Mouse (Mus musculus) brain, embryonic 14.5 days (tissue): Measurements from ENCODE around the gene Treml1. TPM values are rescaled to one million over a fixed set of nuclear protein-coding genes. Genes with fewer than 3 reads are reported as not detected.
"Not testable (repeated sequence)": the region's sequence is repeated elsewhere in the genome, so short reads cannot be mapped to it uniquely, and the experiment has no call there.

ENCODE experiments used
- DNase-seq: peaks from one replicate; pipeline ENCODE4 v3.0.0-alpha.2; 2011; ENCODE audit warnings: low read depth
- CTCF ChIP-seq: fragments of 200-500 bp; IDR thresholded peaks from 2 replicates; pipeline ENCODE4 v1.5.1; 2012; ENCODE audit warnings: inconsistent platforms, mild to moderate bottlenecking, moderate library complexity, borderline replicate concordance; ENCODE audit not compliant: insufficient read depth, insufficient read length; ENCODE audit errors: extremely low read depth
- POLR2A ChIP-seq: fragments of 200-500 bp; IDR thresholded peaks from 2 replicates; pipeline ENCODE4 v1.6.1; 2012; ENCODE audit warnings: mild to moderate bottlenecking, inconsistent platforms, borderline replicate concordance; ENCODE audit not compliant: poor library complexity, insufficient read depth, insufficient read length, severe bottlenecking; ENCODE audit errors: extremely low read depth
- polyA plus RNA-seq: library from polyadenylated mRNA; depleted of rRNA; stranded (reverse); fragments of >200 nt; gene quantifications from 2 replicates; pipeline ENCODE4 v1.2.3, GENCODE M21; 2012; rRNA removed

Gene Treml1
- polyA plus RNA-seq, result 0.50 and 1.0 TPM in 2 replicates

GRCm38 (mm10) chr17:48359616-48360015 lies at the start of gene Treml1:
Gene Treml1 (plus strand): TSS chr17:48359916.
- no peak for DNase-seq
- no peak for TF ChIP-seq CTCF
- TF ChIP-seq POLR2A, result no peak

- DNase-seq, result no peak
- TF ChIP-seq CTCF, result no peak
- TF ChIP-seq POLR2A, result no peak
Measured at GRCm38 (mm10) chr17:48312124-48312523, 47.6 kb upstream of the Treml1 start.

GRCm38 (mm10) chr17:48315905-48316579 lies 43.7 kb upstream of the Treml1 start, which contains the start of gene B430306N03Rik:
Gene B430306N03Rik (plus strand): TSS chr17:48316141.
- DNase-seq, result not testable (repeated sequence)

- TF ChIP-seq POLR2A, result no peak
- no peak for TF ChIP-seq CTCF
- no peak for DNase-seq
Measured at GRCm38 (mm10) chr17:48318686-48319085, 41.0 kb upstream of the Treml1 start.

GRCm38 (mm10) chr17:48321279-48321678 lies 38.4 kb upstream of the Treml1 start:
- no peak for DNase-seq
- no peak for TF ChIP-seq POLR2A
- no peak for TF ChIP-seq CTCF

GRCm38 (mm10) chr17:48323236-48323635 lies 36.5 kb upstream of the Treml1 start:
- TF ChIP-seq POLR2A (no peak), CTCF (no peak)
- peak; percentile 14 for DNase-seq

GRCm38 (mm10) chr17:48324258-48324657 lies 35.5 kb upstream of the Treml1 start:
- TF ChIP-seq POLR2A (no peak), CTCF (no peak)
- no peak for DNase-seq

GRCm38 (mm10) chr17:48325093-48325492 lies 34.6 kb upstream of the Treml1 start:
- TF ChIP-seq CTCF (no peak), POLR2A (no peak)

GRCm38 (mm10) chr17:48325638-48326037 lies 34.1 kb upstream of the Treml1 start:
- no peak for TF ChIP-seq POLR2A
- no peak for TF ChIP-seq CTCF
- DNase-seq, result no peak

More at GRCm38 (mm10) chr17:48325093-48325492, 34.6 kb upstream of the Treml1 start:
- no peak for DNase-seq

- DNase-seq, result no peak
- no peak for TF ChIP-seq POLR2A
Measured at GRCm38 (mm10) chr17:48326656-48327055, 33.1 kb upstream of the Treml1 start.

GRCm38 (mm10) chr17:48332524-48332923 lies 27.2 kb upstream of the Treml1 start:
- TF ChIP-seq POLR2A, result no peak
- no peak for DNase-seq

GRCm38 (mm10) chr17:48334186-48334585 lies 25.5 kb upstream of the Treml1 start:
- no peak for DNase-seq
- TF ChIP-seq CTCF, result no peak
- no peak for TF ChIP-seq POLR2A
